Mouse (Mus musculus) ES-Bruce4 (cell line): ENCODE data around the gene Stra6l.

ENCODE experiments used
- CTCF ChIP-seq: IDR thresholded peaks from one replicate; pipeline ENCODE4 v1.8.1; 2011; ENCODE audit warnings: low read depth, low read length
- EP300 ChIP-seq: IDR thresholded peaks from 2 replicates; pipeline ENCODE4 v1.6.1; 2011; ENCODE audit warnings: low read depth, low read length; ENCODE audit not compliant: insufficient read depth
- POLR2A ChIP-seq: IDR thresholded peaks from one replicate; pipeline ENCODE4 v1.8.1; 2011; ENCODE audit warnings: low read length; ENCODE audit not compliant: insufficient read depth

- TF ChIP-seq POLR2A (no peak), CTCF (no peak), EP300 (no peak)
These were observed 75.5 kb downstream of the Stra6l start for GRCm38 (mm10) chr4:45924011-45924410.
